Mouse (Mus musculus): ENCODE results near the gene Ghr.

The Ghr gene

GRCm38 (mm10) chr15:3381413-3381812, 201.9 kb downstream of the Ghr start:
- DNase-seq (ENCODE audit: low read depth), result no peak

- no peak for DNase-seq (ENCODE audit: low read depth)
Measured at GRCm38 (mm10) chr15:3368261-3368832, 214.9 kb downstream of the Ghr start.

- peak; percentile 37 for DNase-seq (ENCODE audit: low read depth)
Measured at GRCm38 (mm10) chr15:3356073-3356766, 227.1 kb downstream of the Ghr start.

GRCm38 (mm10) chr15:3353696-3354095, 229.6 kb downstream of the Ghr start:
- DNase-seq (ENCODE audit: low read depth), result no peak

- no peak for DNase-seq (ENCODE audit: low read depth)
Measured at GRCm38 (mm10) chr15:3349306-3350064, 233.8 kb downstream of the Ghr start.

- no peak for DNase-seq (ENCODE audit: low read depth)
Measured at GRCm38 (mm10) chr15:3346682-3347081, 236.6 kb downstream of the Ghr start.

GRCm38 (mm10) chr15:3344555-3344954, 238.7 kb downstream of the Ghr start:
- no peak for DNase-seq (ENCODE audit: low read depth)

GRCm38 (mm10) chr15:3341806-3342582, 241.3 kb downstream of the Ghr start:
- no peak for DNase-seq (ENCODE audit: low read depth)

- DNase-seq (ENCODE audit: low read depth), result no peak
Measured at GRCm38 (mm10) chr15:3339847-3340246, 243.4 kb downstream of the Ghr start.

GRCm38 (mm10) chr15:3332517-3332916, 250.8 kb downstream of the Ghr start:
- no peak for DNase-seq (ENCODE audit: low read depth)

- DNase-seq (ENCODE audit: low read depth), result no peak
Measured at GRCm38 (mm10) chr15:3331813-3332212, 251.5 kb downstream of the Ghr start.

GRCm38 (mm10) chr15:3330291-3330690, 253.0 kb downstream of the Ghr start:
- no peak for DNase-seq (ENCODE audit: low read depth)

GRCm38 (mm10) chr15:3323041-3323440, 260.3 kb downstream of the Ghr start:
- DNase-seq (ENCODE audit: low read depth), result no peak

- DNase-seq (ENCODE audit: low read depth), result no peak
Measured at GRCm38 (mm10) chr15:3319929-3320328, 263.4 kb downstream of the Ghr start.

- DNase-seq (ENCODE audit: low read depth), result no peak
Measured at GRCm38 (mm10) chr15:3316617-3317016, 266.7 kb downstream of the Ghr start.

- no peak for DNase-seq (ENCODE audit: low read depth)
Measured at GRCm38 (mm10) chr15:3312937-3313336, 270.4 kb downstream of the Ghr start.

- DNase-seq (ENCODE audit: low read depth), result no peak
Measured at GRCm38 (mm10) chr15:3309856-3310255, 273.4 kb downstream of the Ghr start.

GRCm38 (mm10) chr15:3303426-3303825, 279.9 kb downstream of the Ghr start, which contains the start of gene Ccdc152:
Gene Ccdc152 (minus strand): TSS chr15:3303526.
- DNase-seq (ENCODE audit: low read depth), result no peak

- DNase-seq (ENCODE audit: low read depth), result no peak
Measured at GRCm38 (mm10) chr15:3300361-3301100, 282.8 kb downstream of the Ghr start.

GRCm38 (mm10) chr15:3297615-3298014, 285.7 kb downstream of the Ghr start:
- DNase-seq (ENCODE audit: low read depth), result no peak

GRCm38 (mm10) chr15:3295986-3296385, 287.3 kb downstream of the Ghr start:
- DNase-seq (ENCODE audit: low read depth), result no peak

- DNase-seq (ENCODE audit: low read depth), result no peak
Measured at GRCm38 (mm10) chr15:3293477-3293876, 289.8 kb downstream of the Ghr start.

Measured in induced T-regulatory cell, adult 2 months (primary cell).